Mouse (Mus musculus) C2C12 (cell line): ENCODE measurements around the gene Fbxo48. TPM values are rescaled to one million over a fixed set of nuclear protein-coding genes. Genes with fewer than 3 reads are reported as not detected.

Experiments used
- H3K27me3 ChIP-seq: one replicate; pipeline ENCODE4 v1.6.1; 2011; ENCODE audit not compliant: control insufficient read depth, insufficient read depth, insufficient read length
- H3K36me3 ChIP-seq: one replicate; pipeline ENCODE4 v1.6.1; 2011; ENCODE audit not compliant: control insufficient read depth, insufficient read depth
- H3K4me3 ChIP-seq: one replicate; pipeline ENCODE4 v1.5.1; 2011; ENCODE audit warnings: mild to moderate bottlenecking, control low read depth; ENCODE audit not compliant: poor library complexity, insufficient read depth, severe bottlenecking
- H3K79me2 ChIP-seq: one replicate; pipeline ENCODE4 v1.6.1; 2011; ENCODE audit not compliant: control insufficient read depth, insufficient read depth
- H3K79me3 ChIP-seq: one replicate; pipeline ENCODE4 v1.6.1; 2011; ENCODE audit warnings: low read depth, control low read depth
- H3ac ChIP-seq: one replicate; pipeline ENCODE3; 2011; ENCODE audit warnings: low read depth; ENCODE audit not compliant: control insufficient read depth, insufficient read length
- CEBPB ChIP-seq: IDR thresholded peaks from one replicate; pipeline ENCODE4 v1.6.1; 2011; ENCODE audit warnings: low read depth, mild to moderate bottlenecking, control low read depth, moderate library complexity
- CTCF ChIP-seq: IDR thresholded peaks from one replicate; pipeline ENCODE4 v1.5.1; 2011; ENCODE audit not compliant: control insufficient read depth, insufficient read depth, insufficient read length
- FOSL1 ChIP-seq: IDR thresholded peaks from one replicate; pipeline ENCODE4 v1.8.0; 2011; ENCODE audit warnings: mild to moderate bottlenecking, low read length; ENCODE audit not compliant: poor library complexity, insufficient read depth, severe bottlenecking
- MAX ChIP-seq: IDR thresholded peaks from one replicate; pipeline ENCODE4 v1.6.1; 2011; ENCODE audit warnings: mild to moderate bottlenecking, control low read depth
- MYOD1 ChIP-seq: IDR thresholded peaks from one replicate; pipeline ENCODE4 v1.6.1; 2011; ENCODE audit warnings: low read depth; ENCODE audit not compliant: control insufficient read depth, insufficient read length
- MYOG ChIP-seq: IDR thresholded peaks from one replicate; pipeline ENCODE4 v1.6.1; 2011; ENCODE audit not compliant: control insufficient read depth, insufficient read length; ENCODE audit errors: extremely low read depth
- USF1 ChIP-seq: IDR thresholded peaks from one replicate; pipeline ENCODE4 v1.6.1; 2011; ENCODE audit warnings: low read depth, mild to moderate bottlenecking, control low read depth, moderate library complexity
- polyA plus RNA-seq: library from polyadenylated mRNA; unstranded; fragments of >200 nt; fragmentation: generic; extraction: Trizol; gene quantifications from one replicate; pipeline ENCODE4 v1.2.1, GENCODE M21; 2012; ENCODE audit warnings: missing spikeins

Fbxo48 gene
- polyA plus RNA-seq, 1 experiment = 0.69 TPM

DNA sequence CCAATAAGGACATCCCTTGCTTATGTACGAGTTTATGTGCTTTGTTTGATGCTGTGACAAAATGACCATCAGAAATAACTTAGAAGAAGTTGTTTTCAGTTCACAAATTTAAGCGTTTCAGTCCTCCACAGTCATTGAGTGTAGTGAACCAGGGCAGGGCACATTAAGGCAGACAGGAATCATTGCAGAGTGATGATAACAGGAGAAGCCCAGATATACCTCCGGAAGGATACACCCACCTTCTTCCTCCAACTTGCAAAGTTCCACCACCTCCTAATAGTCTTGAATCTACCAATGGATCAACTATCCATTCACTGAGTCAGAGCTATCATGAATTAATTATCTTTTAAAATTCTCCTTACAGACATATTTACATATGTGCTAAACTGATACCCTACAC, 20.9 kb downstream of the Fbxo48 start:
- no peaks in the 10 kb centered on the region for H3K36me3 ChIP-seq
- no peak overlapping the region for H3ac ChIP-seq
- no peak overlapping the region for H3K4me3 ChIP-seq
- H3K79me2 ChIP-seq = no peaks in the 10 kb centered on the region
- H3K79me3 ChIP-seq = no peaks in the 10 kb centered on the region
- H3K27me3 ChIP-seq = no peaks in the 10 kb centered on the region
- no peak for TF ChIP-seq MAX
- no peak for TF ChIP-seq MYOD1
- TF ChIP-seq MYOG = no peak
- TF ChIP-seq CEBPB = no peak
- TF ChIP-seq FOSL1 = no peak
- no peak for TF ChIP-seq USF1
- no peak for TF ChIP-seq CTCF

- Histone ChIP-seq H3K36me3 (no peaks in the 10 kb centered on the region), H3K27me3 (no peaks in the 10 kb centered on the region), H3ac (no peak overlapping the region), H3K79me2 (no peaks in the 10 kb centered on the region), H3K79me3 (no peaks in the 10 kb centered on the region), H3K4me3 (no peak overlapping the region)
- TF ChIP-seq CTCF (no peak), USF1 (no peak), MYOD1 (no peak), FOSL1 (no peak), MAX (no peak), MYOG (no peak), CEBPB (no peak)
Observed at GRCm38 (mm10) chr11:16973086-16973485, 21.9 kb downstream of the Fbxo48 start.

DNA sequence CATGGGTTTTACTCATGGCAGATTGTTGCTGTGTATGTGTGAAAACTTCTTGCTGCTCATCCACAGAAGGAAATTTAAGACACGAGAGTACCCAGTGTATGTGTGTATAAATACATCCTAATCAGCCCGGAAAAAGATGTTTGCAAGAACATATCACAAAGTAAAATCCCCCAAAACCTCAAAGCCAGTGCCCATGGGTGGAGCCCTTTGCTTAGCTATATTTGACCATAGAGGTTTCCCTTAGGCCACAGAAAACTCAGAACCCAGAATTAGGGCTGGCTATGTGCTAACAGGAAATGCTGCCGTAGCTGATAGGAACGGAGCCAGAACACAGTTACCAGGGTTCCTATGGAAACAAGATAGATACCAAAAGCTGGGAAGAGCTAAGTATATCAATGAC, 25.8 kb downstream of the Fbxo48 start:
- Histone ChIP-seq H3K4me3 (no peak overlapping the region), H3ac (no peak overlapping the region), H3K79me2 (no peaks in the 10 kb centered on the region), H3K27me3 (no peaks in the 10 kb centered on the region), H3K79me3 (no peaks in the 10 kb centered on the region), H3K36me3 (no peaks in the 10 kb centered on the region)
- TF ChIP-seq MAX = no peak
- TF ChIP-seq MYOG = no peak
- no peak for TF ChIP-seq CTCF
- no peak for TF ChIP-seq MYOD1
- no peak for TF ChIP-seq USF1

GRCm38 (mm10) chr11:16977611-16978010, 26.4 kb downstream of the Fbxo48 start:
- Histone ChIP-seq H3K36me3 (no peaks in the 10 kb centered on the region), H3K27me3 (no peaks in the 10 kb centered on the region), H3K79me3 (no peaks in the 10 kb centered on the region), H3ac (no peak overlapping the region), H3K79me2 (no peaks in the 10 kb centered on the region), H3K4me3 (no peak overlapping the region)
- TF ChIP-seq CTCF (no peak), MAX (no peak), FOSL1 (no peak), USF1 (no peak), MYOG (no peak), MYOD1 (no peak), CEBPB (no peak)

GRCm38 (mm10) chr11:16978161-16978707, 27.1 kb downstream of the Fbxo48 start:
- Histone ChIP-seq H3K27me3 (no peaks in the 10 kb centered on the region), H3K79me2 (no peaks in the 10 kb centered on the region), H3K36me3 (no peaks in the 10 kb centered on the region), H3K79me3 (no peaks in the 10 kb centered on the region), H3K4me3 (no peak overlapping the region), H3ac (no peak overlapping the region)
- TF ChIP-seq MYOD1 (no peak), MYOG (no peak), FOSL1 (no peak), USF1 (no peak), MAX (no peak), CEBPB (no peak), CTCF (no peak)

DNA sequence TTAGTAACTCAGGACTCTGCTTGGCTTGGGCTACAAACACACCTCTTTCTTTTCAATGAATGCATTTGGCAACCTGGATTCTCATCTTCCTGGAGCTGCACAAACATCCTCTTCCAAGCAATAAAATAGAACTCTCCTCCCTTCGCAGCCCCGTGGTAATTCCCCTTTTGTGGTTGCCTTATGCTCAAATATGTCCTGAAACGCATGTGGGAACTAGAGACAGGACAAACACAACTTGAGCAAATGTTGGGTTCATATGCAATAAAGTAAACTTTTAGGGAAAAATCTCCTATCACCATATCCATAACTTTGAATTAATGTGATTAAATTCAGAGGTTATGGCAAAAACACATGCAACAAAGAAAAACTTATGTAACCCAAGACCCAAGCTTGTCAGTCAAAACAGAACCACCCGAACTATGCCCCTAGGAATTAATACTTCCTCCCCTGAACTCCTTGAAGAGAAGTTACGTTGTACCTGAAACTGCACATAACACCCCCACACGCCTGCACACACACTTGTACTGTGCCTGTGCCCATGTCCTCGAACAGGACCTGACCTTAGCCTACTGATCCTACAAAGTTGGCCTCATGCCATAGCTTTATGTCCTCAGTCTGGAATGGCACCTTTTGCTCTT, 35.5 kb downstream of the Fbxo48 start:
- Histone ChIP-seq H3K79me3 (no peaks in the 10 kb centered on the region), H3K79me2 (no peaks in the 10 kb centered on the region), H3K27me3 (no peaks in the 10 kb centered on the region), H3K36me3 (no peaks in the 10 kb centered on the region), H3ac (no peak overlapping the region), H3K4me3 (no peak overlapping the region)
- no peak for TF ChIP-seq CTCF
- TF ChIP-seq MAX = no peak
- no peak for TF ChIP-seq MYOD1
